Mouse (Mus musculus): Measurements from ENCODE around the gene Enox1.

Enox1 gene

GRCm38 (mm10) chr14:77632466-77633171 lies 476.1 kb downstream of the Enox1 start:
- no peak for DNase-seq

- DNase-seq: no peak
These were observed 476.6 kb downstream of the Enox1 start for GRCm38 (mm10) chr14:77633172-77633542.

- no peak for DNase-seq
These were observed 480.4 kb downstream of the Enox1 start for GRCm38 (mm10) chr14:77636931-77637330.

GRCm38 (mm10) chr14:77638148-77638547 lies 481.6 kb downstream of the Enox1 start:
- no peak for DNase-seq

GRCm38 (mm10) chr14:77638616-77639015 lies 482.1 kb downstream of the Enox1 start:
- DNase-seq: no peak

GRCm38 (mm10) chr14:77639586-77639985 lies 483.0 kb downstream of the Enox1 start:
- DNase-seq: no peak

GRCm38 (mm10) chr14:77642314-77642713 lies 485.8 kb downstream of the Enox1 start:
- DNase-seq: no peak

GRCm38 (mm10) chr14:77646196-77646595 lies 489.6 kb downstream of the Enox1 start:
- DNase-seq: no peak

GRCm38 (mm10) chr14:77647017-77647416 lies 490.5 kb downstream of the Enox1 start:
- no peak for DNase-seq

GRCm38 (mm10) chr14:77648305-77648704 lies 491.7 kb downstream of the Enox1 start:
- DNase-seq: no peak

- no peak for DNase-seq
These were observed 502.2 kb downstream of the Enox1 start for GRCm38 (mm10) chr14:77658739-77659138.

- no peak for DNase-seq
These were observed 505.7 kb downstream of the Enox1 start for GRCm38 (mm10) chr14:77662273-77662672.

GRCm38 (mm10) chr14:77662994-77663393 lies 506.4 kb downstream of the Enox1 start:
- DNase-seq: no peak

GRCm38 (mm10) chr14:77668096-77668495 lies 511.5 kb downstream of the Enox1 start:
- no peak for DNase-seq

GRCm38 (mm10) chr14:77669494-77669893 lies 512.9 kb downstream of the Enox1 start:
- DNase-seq: no peak

GRCm38 (mm10) chr14:77670945-77671344 lies 514.4 kb downstream of the Enox1 start:
- DNase-seq: no peak

- no peak for DNase-seq
These were observed 515.4 kb downstream of the Enox1 start for GRCm38 (mm10) chr14:77671961-77672360.

GRCm38 (mm10) chr14:77673138-77673537 lies 516.6 kb downstream of the Enox1 start:
- no peak for DNase-seq

- DNase-seq: no peak
These were observed 521.4 kb downstream of the Enox1 start for GRCm38 (mm10) chr14:77677951-77678350.

- no peak for DNase-seq
These were observed 523.3 kb downstream of the Enox1 start for GRCm38 (mm10) chr14:77679877-77680276.

- no peak for DNase-seq
These were observed 526.5 kb downstream of the Enox1 start for GRCm38 (mm10) chr14:77682888-77683555.

- no peak for DNase-seq
These were observed 533.3 kb downstream of the Enox1 start for GRCm38 (mm10) chr14:77689816-77690215.

- DNase-seq: no peak
These were observed 548.4 kb downstream of the Enox1 start for GRCm38 (mm10) chr14:77705006-77705405.

GRCm38 (mm10) chr14:77706511-77707246 lies 550.1 kb downstream of the Enox1 start:
- DNase-seq: no peak
